Mouse (Mus musculus) kidney, postnatal 25 days (tissue): ENCODE measurements around the gene Brsk2.
A peak's percentile ranks its signal among the peaks of the same experiment; 100 is the strongest.

Experiments used
- DNase-seq, 2 experiments: peaks; one replicate each; pipeline ENCODE4 v3.0.0; 2021; ENCODE audit warnings: mixed read lengths in 2 of 2

Gene Brsk2

DNA sequence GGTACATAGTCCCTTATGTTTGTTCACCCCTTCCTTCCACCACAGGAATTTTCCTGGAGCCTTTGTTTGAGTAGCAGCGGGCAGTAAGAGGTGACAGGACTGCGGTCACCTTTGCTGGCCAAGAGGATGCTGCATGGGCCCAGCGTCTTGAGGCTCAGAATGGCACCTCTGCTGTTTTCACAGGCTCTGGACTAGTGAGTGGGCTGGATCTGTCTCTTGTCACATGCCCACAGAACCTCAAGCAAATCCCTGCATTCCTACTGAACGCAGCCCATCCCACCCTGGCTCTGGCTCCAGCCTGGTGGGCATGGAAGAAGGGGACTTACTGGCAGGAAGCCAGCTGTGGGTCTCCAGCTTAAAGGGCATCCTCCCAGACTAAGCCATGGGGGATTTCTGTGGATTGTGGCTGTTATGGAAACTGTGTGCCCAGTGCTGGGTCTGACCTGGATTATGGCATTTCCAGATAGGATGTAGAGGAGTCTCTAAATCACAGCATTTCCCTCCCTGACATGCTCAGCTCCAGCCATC is 8.0 kb downstream of the Brsk2 start:
- DNase-seq: no peak

DNA sequence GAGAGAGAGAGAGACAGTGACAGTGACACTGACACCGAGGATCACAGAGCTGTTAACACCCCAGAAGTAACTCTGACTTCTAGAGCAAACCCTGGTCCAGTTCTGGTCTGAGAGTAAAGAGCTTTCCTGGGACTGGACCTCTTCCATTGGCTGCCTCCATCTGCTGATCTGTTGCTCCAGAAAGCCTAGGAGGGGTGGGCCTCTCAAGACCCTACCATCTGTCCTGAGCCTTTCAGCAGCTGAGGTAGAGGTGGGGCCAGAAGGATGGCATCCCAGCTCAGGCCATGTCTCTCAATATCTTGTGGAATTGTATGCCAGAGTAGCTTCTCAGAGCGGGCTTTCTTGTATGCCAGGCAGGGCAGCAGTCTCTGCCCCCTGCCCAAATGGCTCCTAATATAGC is 8.7 kb downstream of the Brsk2 start:
- no peak for DNase-seq

DNA sequence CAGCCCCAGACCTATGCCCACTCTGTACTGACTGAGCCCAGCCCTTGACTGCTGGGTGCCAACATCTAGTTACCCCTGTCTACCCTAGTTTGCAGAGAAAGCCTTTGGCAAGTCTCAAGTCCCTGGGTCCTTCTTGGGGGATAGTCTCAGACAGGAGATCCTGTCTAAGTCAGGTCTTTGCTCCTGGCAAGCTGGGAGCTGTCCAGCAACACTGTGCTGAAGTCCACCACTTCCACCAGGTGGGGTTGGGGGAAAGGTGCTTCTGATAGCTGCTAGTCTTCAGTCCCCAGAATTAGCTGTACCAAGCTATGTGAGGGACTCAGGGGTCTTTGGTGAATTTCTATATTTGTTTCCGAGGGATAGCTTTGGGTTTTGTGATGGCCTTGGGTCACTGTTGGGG is 9.6 kb downstream of the Brsk2 start:
- DNase-seq: peak in 1 of 2 experiments; percentile 9

DNA sequence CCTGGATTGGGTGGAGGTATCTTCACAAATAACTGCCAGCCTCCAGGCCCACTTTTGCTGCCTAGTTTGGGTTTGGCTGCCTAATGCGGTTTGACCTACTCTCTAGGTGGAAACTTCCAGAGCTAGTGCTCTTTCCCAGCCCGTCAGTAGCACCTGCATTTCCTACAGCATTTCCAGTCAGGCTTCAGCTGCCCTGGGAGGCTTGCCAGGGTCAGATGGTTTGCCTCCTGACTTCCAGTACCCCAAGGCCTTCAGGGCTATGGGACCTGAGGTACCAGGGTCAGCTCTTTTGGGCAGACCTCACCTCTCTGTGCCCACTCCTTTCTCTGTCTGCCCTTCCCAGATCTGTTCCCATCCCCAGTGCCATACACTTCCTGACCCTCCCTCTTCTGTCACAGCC is 11.4 kb downstream of the Brsk2 start:
- no peak for DNase-seq

DNA sequence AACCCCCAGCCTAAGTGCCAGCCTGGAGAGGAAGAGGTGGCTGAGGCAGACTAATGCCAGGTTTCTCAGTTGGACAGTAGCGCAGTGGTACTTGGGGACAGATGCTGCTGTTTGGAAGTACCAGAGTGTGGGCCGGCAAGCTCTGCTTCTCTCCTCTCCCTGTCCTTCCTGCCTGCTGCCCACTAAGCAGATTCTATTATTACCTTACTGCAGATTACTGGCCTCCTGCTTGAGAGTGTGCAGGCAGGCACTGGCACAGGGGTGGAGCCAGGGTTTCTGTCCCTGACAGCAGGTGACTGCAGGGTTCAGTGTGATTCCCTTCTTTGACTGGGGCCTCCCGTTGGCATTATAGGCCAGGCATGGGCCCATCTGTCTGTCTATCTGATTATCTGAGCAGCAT is 11.9 kb downstream of the Brsk2 start:
- no peak for DNase-seq

DNA sequence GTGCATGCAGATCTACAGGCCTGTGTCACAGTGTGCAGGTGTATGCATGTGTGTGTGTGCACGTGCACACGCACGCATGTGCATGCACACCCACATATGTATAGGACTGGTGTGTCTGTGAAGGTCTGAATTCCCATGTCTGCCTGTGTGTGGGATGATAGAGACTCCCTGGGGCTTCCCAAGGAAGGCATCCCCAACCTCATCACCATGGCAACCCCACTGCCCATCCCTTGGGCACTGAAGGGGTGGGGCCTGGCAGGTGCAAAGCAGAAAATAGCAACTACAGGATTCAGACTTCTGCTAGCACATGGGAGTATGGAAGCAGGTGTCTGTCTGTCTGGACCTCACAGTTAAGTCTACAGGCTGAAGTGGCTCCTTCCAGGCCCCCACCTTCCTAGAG is 13.0 kb downstream of the Brsk2 start:
- DNase-seq: no peak

DNA sequence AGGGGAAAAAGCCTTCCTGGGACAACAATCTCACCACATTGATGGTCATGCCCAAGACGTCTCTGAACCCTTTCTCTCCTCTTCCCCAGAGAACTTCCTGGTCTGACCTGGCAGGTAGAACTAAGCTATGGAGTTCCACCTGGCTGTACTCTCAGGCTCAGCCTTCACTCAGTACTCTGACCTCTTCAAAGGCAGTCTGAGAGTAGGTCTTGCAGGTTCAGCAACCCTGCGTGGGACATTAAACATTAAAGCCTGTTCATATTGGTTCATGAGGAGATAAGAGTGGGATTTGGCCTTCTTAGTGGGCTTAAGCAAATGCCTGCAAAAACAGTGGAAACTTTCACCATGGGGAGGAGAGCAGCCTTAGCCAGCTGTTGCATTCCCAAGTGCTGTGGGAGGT is 16.7 kb downstream of the Brsk2 start:
- DNase-seq: no peak

DNA sequence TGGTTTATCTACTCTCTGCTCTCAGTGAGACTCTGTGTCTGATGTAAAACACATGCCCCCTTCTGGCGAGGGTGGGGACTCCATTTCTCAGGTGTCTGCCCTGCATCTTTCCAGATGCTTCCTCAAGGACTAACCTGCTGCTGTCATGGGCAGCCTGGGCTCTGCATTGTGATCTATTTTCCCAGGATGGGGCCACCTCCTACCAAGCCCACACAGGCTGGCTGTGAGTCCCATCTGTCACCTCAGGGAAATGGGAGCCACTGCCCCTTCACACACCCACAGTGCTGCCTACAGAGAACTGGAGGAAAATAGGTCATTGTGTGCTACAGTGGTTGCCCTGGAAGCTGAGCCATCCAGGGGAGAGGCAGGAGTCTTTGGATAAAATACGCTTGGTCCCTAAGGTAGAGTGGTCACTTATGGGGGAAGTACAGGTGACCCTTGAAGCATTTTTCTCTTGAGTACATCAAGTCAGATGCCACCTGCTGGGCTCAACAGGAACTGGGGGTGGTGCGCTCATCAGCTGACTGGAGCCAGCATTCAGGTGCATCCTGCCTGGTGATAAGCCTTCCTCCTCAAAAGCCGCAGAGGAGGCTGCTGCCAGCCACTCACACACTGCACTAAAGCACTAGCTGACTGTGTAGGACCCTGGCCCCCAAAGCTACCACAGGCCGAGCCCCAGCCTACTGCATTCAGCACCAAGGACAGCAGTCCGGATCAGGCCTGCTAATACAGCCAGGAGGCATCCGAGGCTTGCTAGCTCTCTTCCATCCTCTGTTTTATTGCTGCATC is 23.5 kb downstream of the Brsk2 start:
- DNase-seq: peak in 1 of 2 experiments; percentile 24

DNA sequence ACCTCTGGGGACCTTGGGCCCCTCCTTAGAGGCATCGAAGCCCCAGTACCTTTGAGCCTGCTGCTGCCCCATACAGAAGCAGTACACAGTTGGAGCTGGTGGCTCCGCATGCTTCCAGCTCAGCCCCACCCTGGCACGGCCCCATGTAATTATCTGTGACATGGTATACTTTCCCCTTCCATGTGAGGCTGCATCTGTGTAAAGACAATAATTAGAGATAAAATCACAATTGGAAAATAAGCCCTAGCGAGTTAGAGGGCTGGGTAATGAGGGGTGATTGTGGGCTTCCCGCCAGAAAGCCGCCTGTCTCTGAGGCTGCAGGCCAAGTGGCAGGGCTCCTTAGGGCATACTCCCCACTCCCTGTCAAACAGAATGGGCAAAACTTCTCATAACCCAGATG is 28.5 kb downstream of the Brsk2 start:
- no peak for DNase-seq

DNA sequence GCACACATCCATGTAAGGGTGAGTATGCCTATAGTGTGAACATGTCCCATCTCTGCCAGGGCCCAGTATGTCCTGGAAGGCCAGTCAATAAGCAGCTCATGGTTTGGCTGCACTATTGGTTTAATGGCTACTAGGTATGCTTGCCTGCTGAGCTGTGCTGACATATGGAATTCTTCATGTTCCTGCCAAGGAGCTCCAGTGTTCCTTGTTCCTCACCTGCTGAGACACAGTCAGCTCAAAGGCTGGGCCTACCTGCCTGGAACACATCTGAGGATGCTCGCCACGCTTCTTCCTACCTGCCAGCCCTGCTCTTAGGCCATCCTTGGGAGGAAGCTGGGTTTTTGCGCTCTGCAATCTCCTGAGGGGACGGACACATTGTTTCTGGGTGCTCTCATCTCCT is 29.7 kb downstream of the Brsk2 start:
- DNase-seq: no peak

DNA sequence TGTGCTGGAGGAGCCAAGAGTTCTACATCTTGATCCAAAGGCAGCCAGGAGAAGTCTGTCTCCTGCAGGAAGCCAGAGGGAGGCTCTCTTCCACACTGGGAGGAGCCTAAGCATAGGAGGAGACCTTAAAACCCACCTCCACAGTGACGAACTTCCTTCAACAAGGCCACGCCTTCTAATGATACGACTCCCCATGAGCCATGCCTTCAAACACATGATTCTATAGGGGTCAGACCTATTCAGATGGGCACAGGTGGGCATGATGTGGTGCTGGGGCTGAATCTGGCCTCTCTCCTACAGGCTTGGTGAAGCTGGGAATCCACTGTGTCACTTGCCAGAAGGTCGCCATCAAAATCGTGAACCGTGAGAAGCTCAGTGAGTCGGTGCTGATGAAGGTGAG is 31.7 kb downstream of the Brsk2 start:
- DNase-seq: no peak

DNA sequence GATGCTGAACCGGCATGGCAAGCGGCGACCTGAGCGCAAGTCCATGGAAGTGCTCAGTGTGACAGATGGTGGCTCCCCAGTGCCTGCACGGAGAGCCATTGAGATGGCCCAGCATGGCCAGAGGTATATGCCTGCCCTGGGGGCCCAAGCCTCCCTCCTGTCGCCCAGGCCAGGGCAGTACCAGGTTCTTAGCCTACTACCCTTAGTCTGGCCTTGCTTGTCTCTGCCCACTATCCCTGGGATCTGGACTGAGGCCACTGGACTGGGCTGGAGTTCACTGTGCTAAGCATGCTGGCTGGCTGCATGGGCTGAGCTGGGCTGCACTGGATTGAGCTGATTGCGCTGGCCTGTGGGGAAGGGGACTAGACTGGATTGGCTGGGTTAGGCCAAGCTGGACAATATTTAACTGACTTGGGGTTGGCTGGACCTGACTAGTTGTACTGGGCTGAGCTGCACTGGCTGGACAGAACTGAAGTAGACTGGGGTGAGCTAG is 38.8 kb downstream of the Brsk2 start:
- DNase-seq: peak; percentile 58 to 85

DNA sequence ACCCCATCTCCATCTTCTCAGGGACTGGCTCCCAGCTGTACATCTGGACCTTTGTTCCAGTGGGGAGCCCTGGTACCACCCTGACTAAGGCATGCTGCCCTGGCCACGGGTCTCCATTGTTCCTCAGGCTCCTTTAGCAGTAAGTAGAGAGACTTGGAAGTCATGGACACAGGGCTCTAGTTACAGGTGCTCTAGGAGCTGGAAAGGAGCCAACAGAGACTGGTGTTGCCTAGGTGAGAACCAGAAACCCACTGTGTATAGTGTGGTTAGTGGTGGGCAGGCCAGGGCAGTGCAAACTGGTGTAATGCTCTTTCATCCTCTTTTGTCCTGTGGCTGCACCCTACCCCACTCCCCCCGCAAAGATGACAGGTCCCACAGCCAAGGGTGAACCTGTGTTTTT is 41.6 kb downstream of the Brsk2 start:
- DNase-seq: no peak

DNA sequence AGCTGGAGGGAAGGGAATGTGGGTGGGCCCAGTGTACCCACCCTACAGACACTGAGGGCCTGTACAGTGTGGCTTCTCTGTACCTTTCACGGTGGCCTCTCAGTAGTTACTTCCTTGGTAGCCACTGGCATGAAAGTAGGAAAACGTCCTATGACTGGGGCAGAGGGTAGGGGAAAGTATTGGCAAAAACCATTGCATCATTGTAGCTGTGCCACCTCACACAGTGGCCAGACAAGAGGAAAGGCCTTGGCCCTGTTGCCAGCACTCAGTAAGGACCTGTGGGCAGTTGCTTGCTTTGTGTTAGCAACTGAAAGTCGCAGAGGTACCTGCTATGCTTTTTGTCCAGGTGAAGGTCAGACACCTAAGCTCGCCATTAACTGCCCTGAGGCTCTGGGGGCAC is 44.6 kb downstream of the Brsk2 start:
- no peak for DNase-seq

DNA sequence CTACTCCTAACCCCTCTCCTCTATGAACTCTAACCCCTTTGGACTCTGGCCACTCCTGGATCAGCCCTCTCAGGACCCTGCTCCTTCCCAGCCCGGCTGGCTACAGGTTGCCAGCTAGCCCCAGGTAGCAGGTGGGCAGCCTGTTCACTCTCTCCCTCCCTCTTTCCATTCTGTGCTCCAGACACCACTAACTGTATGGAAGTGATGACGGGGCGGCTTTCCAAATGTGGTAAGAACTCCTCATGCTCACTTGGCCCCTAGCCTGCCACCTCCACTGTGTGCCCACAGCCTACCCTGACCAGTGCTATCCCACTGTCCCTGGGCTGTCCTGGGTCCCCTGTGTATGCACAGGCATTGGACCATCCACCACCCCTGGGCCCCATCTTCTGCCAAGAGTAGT is 51.1 kb downstream of the Brsk2 start:
- no peak for DNase-seq

DNA sequence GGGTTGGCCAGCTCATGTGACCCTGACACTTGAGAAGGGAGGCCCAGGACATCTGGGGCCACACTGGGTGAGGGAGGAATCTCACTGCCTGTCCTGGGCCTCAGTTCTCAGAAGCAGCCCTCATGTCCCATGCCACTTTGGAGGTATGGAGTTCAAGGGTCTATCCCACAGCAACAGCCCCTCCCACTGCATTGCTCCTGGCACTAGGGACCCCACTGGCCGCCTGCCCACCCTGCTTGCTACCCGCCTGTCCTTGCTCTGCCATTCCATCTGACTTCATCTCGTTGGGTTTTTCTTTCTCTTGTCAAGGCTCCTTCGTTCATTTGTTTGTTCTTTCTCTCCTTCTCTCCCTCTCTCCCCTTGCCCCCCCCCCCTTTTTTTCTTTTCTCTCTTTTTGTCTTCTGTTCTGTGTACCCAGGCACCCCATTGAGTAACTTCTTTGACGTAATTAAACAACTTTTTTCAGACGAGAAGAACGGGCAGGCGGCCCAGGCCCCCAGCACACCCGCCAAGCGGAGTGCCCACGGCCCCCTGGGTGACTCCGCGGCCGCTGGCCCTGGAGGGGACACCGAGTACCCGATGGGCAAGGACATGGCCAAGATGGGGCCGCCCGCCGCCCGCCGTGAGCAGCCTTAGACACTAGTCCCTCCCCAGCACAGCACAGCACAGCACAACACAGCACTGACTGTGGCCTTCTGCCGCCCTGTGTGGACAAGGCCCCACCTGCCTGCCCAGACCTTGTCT is 52.2 kb downstream of the Brsk2 start:
- no peak for DNase-seq

DNA sequence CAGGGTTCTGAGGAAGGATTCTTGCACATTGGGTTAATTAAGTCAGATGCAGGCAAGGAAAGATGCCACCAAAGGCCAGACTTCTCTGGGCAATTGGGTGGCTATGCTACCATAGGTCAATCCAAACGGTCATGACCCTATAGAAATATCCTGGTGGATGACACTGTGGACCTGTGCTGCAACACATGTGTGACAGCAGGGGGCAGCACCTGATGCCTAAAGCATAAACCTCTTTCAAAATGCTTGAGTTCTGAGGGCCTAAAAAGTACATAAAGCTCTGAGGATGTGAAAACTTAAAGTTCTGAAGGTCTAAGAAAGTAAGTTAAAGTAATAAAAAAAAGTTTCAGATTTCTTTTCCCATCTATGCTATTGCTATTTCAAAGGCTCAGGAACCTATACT is 67.0 kb downstream of the Brsk2 start:
- peak in 1 of 2 experiments; percentile 69 for DNase-seq

DNA sequence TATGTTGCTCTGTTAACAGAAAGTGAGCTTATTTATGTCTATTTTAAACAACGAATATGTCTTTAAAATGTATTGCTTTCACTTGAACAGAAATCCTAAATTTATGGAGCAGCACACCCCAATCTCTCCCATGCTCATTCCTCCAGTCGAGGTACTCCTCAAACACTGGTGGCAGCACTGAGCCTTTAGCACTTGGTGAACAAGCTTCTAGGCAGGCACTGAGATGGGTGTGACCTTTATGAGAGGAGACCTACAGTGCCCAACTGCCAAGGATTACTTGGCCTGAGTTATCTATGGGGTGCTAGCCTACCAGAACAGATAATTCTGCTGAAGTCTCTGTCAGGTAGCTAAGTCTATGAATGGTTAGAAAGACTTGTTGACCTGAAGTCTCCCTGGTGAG is 70.1 kb downstream of the Brsk2 start:
- DNase-seq: peak in 1 of 2 experiments; percentile 13

DNA sequence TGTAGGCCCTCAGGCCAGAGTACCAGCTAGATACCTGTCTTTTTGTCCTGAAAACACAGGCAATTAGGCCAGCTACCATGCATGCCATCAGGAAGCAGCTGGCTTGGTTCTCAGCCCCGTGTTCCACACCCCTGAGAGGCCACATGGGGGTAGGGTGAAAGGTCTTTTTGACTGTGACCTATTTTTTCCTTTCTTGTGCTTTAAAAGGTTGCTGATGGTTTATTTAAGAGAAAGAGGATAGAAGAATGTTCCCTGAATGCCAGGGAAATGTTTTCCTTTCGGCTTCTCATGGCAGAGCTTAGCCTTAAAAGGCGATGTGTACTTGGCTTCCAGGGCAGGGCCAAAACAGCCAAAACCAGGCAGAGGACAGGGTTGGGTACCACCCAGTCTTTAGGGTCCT is 71.3 kb downstream of the Brsk2 start:
- DNase-seq: peak in 1 of 2 experiments; percentile 31

DNA sequence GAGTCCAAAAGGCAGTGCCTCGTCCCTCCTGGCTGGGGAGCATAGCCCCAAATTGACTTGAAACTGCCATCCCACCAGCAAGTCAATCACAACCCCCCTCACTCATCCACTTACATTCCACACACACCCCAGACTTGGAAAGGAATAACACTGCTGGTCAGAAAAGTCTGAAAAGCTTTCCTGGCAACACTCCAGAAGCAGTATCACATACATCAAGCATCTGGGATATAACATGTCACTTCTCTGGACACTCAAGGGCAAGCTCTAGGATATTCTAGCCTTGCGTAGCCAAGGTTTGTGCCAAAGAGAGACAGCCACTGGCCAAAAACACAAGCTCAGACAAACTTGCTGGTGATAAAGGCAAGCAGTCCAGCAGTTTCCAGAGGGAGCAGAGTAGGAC is 75.6 kb downstream of the Brsk2 start:
- no peak for DNase-seq

DNA sequence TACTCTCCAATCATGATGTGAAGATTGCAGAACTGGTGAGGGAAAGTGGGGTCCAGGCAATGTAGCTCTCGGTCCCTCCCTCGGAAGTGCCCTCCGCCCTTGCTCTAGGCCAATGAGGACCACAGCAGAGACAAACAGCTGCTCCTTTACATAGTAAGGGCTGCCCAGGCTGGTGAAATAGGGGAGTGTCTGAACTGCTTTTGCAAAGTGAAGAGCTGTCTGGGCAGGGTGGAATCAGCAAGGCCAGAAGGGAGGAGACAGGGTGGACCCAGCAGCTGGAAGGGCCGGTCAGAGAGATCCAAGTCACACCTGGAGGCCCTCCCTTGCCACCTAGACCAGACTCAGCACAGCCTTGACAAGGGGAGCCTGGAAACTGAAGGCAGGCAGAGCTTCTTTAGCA is 76.4 kb downstream of the Brsk2 start:
- DNase-seq: no peak

DNA sequence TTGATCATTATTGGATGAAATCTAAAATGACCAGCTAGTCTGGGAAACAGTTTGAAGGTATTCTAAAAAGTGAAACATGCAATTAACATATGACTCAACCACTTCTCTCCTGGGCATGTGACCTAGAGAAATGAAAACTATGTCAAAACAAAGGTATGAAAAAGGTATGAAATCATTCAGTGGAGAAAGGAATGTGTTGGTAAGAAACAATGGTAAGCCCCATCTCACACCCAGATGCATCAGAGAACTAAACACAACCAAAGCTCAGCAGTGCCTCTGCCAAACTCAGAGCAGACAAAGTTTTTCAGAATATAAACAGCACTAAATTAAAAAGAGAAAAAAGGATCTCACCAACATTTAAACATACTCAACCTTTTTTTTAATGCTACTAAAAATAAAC is 80.5 kb downstream of the Brsk2 start:
- DNase-seq: no peak

DNA sequence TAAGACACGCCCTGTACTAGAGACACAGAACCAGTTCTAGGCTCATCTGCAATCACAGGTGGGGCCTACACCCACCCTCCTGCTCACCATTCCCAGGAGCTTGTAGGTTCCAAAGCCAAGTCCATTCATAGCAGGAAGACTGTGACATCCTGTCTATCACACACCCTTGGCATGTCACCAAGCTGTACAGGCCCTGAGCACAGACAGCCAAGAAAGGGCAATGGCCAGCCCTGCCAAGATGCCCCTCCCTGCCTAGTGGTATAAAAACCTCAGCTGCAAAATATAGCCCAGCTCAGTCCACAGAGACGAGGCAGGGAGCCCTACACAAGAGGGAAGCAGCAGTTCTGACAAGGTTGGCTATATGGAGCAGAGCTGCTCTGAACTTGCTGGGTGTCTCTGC is 84.6 kb downstream of the Brsk2 start:
- DNase-seq: peak; percentile 73 to 82
